Mouse (Mus musculus) cerebellum, adult 8-10 months (tissue): ENCODE results near the gene Rpia.
"Not testable (repeated sequence)": the region's sequence is repeated elsewhere in the genome, so short reads cannot be mapped to it uniquely, and the experiment has no call there.

Experiments used
- DNase-seq: peaks from one replicate; pipeline ENCODE4 v3.0.0; 2022

The Rpia gene

DNA sequence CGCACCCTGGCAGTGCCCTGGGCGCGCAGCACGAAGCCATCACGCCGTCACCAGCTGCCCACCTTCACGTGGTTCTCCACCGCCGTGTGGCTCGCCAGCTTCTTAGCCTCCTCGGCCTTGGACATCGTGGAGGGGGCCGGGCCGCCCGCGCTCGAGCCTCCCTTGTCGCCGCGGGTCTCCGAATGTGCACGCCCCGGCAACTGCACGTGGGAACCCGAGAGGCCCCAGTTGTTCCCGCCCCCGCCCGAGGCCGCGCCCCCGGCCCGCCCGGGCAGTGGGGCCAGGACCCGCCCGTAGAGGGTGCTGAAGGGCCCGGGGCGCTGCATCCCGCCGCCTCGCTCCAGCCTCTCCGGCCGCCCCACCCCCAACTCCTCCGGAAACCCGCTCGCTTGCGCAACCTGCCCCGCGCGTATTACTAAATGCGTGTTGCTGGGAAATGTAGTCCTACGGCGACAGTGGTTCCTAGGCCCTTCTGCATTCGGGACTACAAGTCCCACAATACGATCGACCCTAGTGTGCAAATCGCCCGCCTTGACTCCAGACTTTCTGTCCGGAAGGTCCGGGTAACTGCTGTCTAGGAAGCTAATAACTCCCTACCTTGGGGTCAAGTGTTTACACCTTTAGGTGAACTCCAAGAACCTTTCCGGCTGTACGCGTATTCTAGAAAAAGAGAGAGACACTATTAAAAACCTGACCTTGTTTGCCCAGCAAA lies at the start of gene Rpia:
Rpia (minus strand) TSS at position 409 of the 712 bp plus-strand sequence.
- DNase-seq, result peak; percentile 95

DNA sequence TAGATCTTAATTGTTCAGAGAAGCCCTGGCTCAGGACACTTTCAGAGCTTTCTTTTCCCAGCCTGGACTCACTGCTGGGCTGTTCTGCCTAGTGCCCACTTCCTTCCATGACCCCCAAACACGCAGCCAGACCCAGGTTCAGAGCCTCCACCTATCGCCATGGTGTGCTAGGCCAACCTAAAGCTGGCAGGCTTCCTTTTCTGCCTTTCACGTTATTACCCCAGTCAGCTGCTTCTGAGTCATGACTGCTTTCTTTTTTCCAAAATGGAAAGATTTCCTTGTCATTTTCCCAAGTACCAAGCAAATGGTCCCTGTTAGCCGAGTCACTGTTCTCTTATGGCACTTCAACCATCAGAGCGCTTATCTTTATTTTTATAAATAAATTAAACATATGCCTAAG lies 48.2 kb upstream of the Rpia start:
- DNase-seq, result no peak

DNA sequence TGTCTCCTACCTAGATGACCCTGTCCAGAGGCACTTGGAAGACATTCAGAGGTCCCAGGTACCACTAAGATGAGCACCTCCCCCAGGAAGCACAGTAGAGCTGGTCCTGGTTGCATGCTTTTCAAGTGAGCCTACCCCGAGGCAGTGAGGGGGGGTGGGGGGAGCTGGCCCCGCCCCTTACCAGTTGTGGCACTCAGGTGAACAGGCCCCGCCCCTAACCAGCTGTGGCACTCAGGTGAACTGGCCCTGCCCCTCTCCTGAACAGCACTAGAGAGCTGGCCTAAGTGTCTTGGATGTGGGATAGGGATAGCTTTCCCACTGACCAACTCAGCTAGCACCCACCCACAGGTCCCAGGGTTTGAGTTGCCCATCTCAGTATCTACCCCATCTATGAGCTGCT lies 46.5 kb upstream of the Rpia start:
- no peak for DNase-seq

DNA sequence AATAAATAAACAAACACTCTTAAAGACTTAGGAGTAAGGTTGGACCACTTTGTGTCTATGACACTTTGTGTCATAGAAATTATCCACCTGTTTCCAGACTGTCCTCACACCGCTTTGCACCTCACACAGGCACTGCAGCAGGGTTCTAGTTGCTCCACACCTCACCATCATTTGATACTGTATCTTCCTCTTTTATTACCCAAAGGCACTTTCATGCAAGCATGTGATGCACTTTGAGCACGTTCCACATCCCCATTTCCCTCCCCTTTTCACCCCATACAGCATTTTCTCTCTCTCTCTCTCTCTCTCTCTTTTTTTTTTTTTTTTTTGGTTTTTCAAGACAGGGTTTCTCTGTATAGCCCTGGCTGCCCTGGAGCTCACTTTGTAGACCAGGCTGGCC lies 45.3 kb upstream of the Rpia start:
- no peak for DNase-seq

DNA sequence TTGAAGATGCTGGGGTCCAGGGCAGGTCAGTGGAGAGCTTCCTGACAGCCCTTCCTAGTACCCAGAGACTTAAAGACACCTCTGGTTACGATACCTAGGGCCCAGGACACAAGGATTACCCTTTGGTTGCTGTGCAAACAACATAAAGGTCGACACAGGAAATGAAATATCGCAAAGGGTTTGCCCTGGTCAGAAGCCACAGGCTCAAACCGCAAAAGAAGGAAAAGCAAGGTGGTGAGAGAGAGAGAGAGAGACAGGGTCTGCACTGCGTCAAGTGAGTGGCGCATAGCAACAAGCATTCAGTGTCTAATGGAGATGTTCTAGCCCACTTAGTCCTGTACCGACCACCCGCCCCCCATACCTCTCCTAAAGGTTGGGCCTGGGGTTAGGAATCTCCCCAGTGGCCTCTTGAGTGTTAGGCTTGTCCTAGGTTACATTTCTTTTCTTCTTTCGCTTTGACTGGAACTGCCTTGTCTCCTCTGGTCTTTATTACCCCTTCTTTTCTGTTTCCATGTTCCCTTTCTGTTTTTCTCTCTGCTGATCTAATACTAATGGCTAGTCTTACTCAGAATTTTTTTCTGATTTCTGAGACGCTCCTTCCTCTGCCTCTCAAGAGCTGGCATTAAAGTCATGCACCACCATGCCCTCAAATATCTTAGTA lies 39.3 kb upstream of the Rpia start:
- DNase-seq, result no peak

DNA sequence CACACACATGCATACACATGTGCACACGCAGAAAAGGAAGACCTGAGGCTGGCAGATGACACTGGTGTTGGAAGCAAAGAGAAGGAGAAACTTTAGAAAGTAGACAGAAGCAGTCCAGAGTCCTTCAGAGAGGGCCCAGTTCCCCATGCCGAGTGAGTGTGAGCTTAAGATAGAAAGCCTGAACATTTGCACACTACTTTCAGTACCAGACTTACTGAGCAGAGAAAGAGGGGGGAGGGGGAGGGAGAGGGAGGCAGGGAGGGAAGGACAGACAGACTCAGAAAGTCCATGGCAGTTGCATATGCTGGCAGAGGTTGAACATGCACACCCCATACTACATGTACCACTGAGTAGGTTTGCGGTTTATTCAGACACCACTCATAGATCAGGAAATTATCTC lies 38.5 kb upstream of the Rpia start:
- no peak for DNase-seq

DNA sequence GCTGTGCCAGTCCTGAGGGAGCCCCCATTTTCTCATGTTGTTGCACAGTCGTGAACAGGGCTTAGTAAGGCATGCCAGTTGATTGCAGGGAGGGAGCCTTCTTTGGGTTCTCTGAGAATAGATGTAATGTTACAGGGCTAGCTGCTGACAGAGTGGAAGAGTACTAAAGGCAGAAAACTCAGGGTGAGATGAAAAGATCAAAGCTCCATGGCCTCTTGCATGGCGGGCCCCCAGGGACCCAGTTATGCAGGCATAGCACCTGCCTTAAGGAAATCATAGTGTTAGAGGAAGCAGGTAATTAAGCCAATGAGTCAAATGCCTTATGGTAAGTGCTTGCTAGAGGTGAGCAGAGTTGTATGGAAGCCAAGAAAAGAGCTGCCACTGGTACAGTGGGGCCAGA lies 37.4 kb upstream of the Rpia start:
- DNase-seq, result no peak

DNA sequence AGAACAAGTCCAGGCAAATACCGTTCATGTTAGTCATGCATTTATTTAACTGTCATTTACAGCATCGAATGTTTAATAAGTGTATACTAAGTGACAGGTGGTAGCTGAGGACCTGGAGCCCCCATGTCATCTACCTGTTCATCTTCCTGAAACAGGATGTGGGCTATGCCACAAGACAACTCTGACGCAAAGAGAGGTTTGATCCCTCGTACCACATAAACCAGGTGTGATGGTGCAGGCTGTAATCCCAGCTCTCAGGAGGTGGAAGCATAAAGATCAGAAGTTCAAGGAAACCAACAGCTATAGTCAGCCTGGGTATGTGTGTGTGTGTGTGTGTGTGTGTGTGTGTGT lies 32.9 kb upstream of the Rpia start:
- no peak for DNase-seq

DNA sequence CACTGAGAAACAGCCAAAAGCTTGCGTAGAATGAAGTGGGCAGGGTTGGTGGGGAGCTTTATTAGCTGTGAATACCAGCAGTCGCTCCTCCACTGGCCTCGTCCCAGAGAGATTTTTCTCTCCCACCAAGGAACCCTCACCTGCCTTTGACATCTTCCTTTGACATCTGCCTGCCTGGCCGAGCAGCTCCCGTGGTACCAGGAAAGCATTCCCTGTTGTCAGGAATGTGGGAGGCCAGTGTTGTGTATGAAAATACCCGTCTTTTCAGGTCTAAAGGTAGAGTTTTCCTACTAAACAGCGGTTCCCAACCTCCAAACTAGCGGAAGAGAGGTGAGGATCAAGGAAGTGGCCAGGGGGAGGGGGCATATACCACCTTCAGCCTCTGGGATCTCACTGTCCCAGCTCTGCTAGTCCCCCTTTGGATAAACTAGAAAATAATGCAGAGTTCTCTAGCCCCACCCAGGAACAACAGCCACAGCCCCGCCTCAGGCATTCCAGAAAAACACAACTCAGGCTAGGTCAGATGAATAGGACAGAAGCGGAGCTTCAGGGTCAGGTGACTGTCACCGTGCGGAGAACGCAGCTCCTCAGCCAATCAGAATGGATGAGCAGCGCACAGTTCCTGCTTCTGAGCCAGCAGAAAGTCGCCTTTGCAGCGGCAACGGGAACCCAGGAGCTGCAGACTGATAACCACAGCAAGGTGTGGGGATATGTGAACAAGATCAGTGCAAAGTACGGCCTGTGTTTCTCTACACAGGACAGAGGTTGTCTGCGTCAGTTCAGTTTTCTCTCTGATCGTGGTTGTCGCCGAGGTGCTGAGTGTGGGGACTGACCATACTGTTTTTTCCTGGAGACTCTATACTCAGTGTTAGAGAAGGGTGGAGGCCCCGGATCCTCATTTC lies 32.3 kb upstream of the Rpia start:
- peak; percentile 75 for DNase-seq

DNA sequence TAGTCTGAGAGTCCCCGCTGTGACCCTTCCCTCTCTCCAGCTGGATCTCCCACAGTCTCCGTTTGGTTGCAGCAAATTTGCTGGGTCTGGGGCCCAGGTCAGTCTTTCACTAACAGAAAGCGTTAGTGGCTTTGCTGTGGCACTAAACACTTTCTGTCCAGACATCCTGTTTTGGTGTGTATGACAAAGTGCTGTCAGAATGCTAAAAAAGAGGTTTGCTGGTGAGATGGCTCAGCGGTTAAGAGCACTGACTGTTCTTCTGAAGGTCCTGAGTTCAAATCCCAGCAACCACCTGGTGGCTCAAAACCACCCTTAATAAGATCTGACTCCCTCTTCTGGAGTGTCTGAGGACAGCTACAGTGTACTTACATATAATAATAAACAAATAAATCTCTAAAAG lies 31.2 kb upstream of the Rpia start:
- not testable (repeated sequence) for DNase-seq

DNA sequence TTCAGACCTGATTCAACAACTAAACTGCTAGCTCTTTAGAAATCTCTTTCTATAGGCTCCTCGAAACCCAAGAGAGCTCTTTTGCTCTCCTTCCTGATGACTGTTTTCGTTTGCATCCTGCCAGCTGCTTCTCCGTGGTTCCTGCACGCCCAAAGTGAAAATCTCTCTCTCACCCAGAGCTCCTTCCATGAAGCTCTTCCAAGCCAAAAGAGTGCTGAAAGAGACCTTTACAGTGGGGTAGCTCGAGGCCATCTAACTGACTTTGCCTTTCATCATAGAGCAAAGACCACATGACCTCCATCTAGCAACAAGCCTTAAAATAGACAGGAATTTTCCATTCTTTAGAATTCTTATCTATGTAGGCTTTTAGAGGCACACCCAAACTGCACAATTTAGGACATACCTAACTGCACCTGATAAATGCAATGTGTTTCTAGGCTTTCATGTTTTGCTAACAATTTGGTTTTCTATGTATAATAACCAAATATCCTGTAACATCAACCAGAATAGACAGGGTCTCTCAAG lies 30.4 kb upstream of the Rpia start:
- no peak for DNase-seq

DNA sequence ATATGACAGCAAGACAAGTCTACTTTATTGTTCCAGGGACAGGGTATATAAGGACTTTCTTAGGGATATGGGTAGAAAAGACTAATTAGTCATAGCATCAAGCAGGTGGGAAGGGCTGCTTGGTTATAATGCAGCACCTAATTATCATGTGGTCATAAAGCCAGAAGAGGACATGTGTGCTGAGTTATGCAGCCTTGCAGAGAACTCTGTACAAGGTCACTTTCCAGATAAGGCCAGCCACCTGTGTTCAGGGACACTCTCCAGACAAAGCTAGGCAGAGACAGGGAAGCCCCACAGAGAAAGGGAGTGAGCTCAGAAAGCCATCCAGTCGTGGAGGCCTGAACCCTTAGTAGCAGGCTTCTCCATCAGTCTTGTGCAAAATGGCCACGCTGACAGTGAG lies 29.5 kb upstream of the Rpia start:
- no peak for DNase-seq

DNA sequence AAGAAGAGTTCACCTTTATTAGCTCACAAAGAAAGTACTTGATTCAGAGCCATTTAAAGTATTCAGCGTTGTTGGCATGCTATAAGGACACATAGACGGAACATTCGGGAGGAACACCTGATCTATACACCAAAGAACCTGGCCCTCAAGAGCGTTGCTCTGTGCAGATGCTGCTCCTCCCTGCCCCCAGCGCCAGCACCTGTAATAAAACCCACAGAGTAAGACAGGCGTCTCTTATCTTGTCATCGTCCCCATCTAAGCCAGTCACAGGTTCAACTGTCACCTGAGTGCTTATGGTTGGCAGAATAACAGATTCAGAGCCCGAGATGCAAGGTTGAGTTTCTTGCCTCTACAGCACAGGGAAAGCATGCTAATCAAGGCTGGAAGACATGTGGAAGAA lies 23.4 kb upstream of the Rpia start:
- DNase-seq, result no peak

DNA sequence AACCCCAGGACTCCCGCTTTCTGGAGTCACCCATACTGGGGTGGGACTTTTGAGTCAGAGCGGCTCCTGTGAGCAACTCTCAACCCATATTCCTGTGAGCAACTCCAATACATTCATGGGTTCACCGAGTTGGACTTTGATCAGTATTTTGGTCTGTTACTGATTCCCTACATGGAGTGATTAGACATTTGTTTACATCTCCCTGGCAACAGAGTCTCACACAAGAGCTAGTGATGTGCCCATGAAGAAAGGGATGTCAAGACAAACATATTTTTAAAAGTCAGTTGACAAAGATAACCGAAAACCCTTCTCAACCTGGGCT lies 22.6 kb upstream of the Rpia start:
- no peak for DNase-seq

DNA sequence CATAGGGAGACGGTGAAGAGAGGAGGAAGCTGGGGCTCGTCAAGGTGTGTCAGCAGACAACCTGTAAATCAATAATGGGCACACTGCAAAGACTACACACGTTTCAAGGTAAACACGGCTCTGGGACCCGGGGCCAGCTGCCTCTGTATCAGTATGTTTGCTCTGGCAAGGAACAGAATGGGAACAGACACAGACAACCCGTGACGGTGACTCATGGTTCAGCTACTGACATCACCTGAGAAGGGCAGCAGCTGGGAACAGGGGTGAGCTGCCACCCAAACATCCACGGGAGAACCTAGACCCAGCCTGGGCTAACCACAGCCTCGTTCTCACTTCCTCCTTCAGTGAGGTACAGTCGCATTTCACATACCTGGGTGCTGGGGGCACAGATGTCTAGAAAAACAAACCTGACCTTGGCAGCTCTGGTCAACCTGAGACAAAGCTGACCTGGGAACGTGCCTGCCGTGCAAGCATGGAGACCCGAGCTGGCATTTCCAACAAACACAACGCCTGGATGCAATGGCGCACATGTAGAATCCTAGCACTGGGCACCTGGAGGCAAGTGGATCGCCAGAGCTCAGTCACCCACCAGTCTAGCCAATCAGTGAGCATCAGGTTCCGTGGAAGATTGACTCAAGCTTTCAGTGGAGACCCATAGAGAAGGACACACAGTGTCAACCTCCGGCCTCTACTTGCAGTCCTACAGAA lies 22.0 kb upstream of the Rpia start:
- DNase-seq, result no peak

DNA sequence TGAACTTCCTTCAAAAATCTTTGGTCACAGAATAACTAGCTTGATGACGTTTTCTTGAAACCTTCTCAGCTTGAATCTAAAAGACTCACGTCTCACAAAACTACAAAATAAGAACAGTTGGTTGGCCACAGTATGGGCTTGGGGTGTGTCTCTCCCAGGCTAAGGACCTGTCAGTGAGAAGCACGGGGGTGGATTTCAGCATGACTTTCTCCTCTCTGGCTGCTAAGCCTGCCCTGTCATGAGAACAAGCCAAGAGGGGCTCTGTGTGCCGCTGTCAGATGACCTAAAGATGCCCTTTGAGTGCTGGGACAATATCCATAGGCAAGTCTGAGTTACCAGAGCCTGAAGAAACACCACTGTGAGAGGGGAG lies 20.5 kb upstream of the Rpia start:
- DNase-seq, result no peak

DNA sequence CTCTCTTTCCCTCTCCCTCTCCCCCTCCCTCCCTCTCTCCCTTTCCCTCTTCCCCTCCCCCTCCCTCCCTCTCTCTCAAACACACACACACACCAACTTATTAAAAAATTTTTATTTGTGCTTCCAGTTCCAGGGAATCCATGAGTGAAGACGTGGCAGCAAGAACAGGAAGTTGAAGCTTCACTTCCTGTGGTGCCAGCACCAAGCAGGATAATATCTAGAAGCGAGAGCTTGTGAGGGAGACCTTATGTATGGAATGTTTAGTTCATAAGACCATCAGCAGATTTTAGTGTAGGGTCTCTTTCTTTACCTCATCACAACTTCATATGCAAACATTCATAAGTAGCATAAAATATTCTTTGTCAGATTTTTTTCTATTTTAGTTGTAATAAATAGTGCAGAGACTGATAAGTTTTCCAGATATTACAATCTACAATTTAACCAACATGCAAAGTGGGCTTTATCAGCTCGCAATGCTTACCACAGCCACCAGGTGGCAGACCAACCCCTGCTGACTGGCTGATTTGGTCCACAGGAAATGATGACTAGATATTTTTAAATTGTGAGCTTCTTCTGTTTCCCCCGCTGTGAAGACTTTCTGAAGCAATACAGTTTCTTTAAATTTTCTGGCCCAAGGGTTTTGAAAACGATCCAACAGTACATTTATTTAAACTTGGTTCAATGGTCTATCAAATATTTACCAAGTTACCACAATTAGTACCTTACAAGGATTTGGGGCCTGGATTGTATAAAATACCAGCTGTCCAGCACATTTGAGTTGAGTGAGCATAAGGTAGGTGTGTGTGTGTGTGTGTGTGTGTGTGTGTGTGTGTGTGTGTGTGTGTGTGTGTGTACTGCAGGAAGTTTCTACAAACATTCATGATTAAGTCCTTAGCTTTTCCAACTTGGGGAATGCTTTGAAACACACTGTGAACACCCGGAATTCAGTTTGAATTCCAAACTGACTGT lies 19.8 kb upstream of the Rpia start:
- peak; percentile 81 for DNase-seq

DNA sequence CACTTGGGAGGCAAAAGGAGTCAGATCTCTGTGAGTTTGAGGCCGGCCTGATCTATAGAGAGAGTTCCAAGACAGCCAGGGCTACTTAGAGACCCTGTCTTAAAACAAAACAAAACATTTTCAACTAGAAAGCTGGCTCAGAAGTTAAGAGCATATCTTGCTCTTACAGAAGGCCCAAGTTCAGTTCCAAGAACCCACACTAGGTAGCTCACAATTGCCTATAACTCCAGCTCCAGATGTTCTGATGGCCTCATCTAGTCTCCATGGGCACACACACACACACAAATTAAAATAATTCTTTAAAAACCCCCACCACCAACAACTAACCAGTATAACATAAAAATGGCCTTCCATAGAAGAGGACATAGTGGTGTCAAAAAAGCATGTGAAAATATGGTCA lies 18.5 kb upstream of the Rpia start:
- no peak for DNase-seq

DNA sequence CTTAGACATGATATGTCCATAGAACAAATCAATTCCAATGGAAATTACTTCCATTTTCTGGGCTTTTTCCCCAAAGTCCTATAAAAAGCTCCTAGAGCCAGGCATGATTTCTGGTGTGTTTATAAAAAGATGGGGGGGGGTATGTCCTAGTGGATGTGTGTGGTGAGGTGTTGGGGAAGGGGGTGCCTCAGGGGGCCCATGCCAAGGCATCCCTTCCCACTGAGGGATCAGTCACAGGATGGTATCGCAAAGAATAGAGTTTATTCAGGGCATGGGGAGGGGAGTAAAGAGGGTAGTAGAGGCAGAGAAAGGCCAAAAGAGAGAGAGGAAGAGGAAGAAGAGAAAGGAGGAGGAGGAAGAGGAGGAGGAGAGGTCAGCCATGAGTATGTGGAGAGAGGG lies 14.5 kb upstream of the Rpia start:
- DNase-seq, result no peak

DNA sequence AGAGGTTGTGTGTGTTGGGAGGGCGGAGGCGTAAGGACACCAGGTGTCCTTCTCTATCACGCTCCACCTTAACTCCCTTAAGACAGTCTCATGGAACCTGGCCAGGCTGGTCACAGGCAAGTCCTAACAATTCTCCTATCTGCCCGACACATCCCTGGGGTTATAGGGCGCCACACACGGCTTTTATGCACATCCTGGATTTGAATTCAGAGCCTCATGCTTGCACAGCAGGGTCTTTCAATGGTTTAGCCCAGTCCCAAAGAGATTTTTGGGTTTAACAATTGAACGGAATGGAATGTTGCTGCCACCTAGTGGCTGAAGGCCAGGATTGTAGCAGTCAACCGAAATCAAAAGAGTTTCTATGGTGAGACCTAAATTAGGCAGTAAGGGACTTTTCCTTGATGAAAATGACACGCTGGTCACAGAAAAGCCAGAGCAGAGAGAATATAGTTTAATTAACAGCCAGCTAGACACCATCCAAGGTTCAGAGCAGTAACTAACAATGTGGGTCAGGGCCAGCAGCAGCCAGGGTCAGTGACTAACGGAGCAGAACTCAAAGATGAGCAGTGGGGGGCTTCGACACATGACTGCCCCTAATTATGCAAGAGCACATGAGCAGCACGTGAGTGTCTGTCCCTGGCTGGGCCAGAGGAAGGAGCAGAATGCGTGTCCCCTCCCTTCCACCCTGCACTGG lies 13.9 kb upstream of the Rpia start:
- DNase-seq, result peak; percentile 74

DNA sequence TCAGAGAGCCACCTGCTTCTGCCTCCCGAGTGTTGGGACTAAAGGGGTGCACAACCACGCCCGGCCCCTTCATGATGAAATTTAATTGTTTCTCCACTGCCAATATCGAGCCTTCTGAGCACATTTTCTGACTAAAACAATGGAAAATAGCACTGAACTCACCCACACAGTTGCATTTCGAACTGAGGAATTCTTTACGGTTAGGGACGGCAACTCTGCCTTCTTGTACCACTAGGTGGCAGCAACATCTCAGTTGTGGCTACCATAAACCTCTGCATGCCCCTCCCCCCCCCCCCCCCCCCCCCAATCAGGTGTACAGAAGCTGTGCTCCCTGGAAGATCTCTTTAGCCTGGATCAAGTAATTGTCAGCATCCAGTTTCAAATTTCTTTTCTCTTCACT lies 13.2 kb upstream of the Rpia start:
- peak; percentile 71 for DNase-seq
